Mouse (Mus musculus): ENCODE data around the gene Tmem143. TPM values are rescaled to one million over a fixed set of nuclear protein-coding genes. Genes with fewer than 3 reads are reported as not detected.
"Not testable (repeated sequence)": the region's sequence is repeated elsewhere in the genome, so short reads cannot be mapped to it uniquely, and the experiment has no call there.

Tmem143 gene
- total RNA-seq, 2 experiments from 2014 or later: 51.3 to 66.3 TPM

- TF ChIP-seq CTCF (IDR thresholded peaks at IDR 0.05): no peak
- H3K27ac ChIP-seq: no peak overlapping the region
- intact Hi-C loops (cut with DNase I): loop anchor here (5.0 kb wide), 1 partner anchor 203 kb away; no protein-coding TSS in a partner anchor
- DNase-seq: no peak
- H3K4me3 ChIP-seq: no peak overlapping the region
Measured at GRCm38 (mm10) chr7:45939836-45940235, 43.1 kb downstream of the Tmem143 start.

- Histone ChIP-seq H3K4me3 (no peak overlapping the region), H3K27ac (no peak overlapping the region)
- intact Hi-C loops (cut with DNase I): loop anchor here (2.0 kb wide), 1 partner anchor 67 kb away; no protein-coding TSS in a partner anchor
- no peak for DNase-seq
- no peak for TF ChIP-seq CTCF (IDR thresholded peaks at IDR 0.05)
Measured at GRCm38 (mm10) chr7:45941986-45942385, 45.2 kb downstream of the Tmem143 start.

GRCm38 (mm10) chr7:45943280-45943679 lies 46.5 kb downstream of the Tmem143 start:
- not testable (repeated sequence) for H3K4me3 ChIP-seq, DNase-seq, H3K27ac ChIP-seq
- intact Hi-C loops (cut with DNase I): loop anchor here (2.0 kb wide), 1 partner anchor 66 kb away; no protein-coding TSS in a partner anchor
- TF ChIP-seq CTCF (IDR thresholded peaks at IDR 0.05): peak; percentile 59

- Histone ChIP-seq H3K27ac (no peak overlapping the region), H3K4me3 (no peak overlapping the region)
- intact Hi-C loops (cut with DNase I): no loop called here
- DNase-seq: no peak
- no peak for TF ChIP-seq CTCF (IDR thresholded peaks at IDR 0.05)
Measured at GRCm38 (mm10) chr7:45949061-45949460, 52.3 kb downstream of the Tmem143 start.

GRCm38 (mm10) chr7:45956611-45957010 lies 59.9 kb downstream of the Tmem143 start:
- DNase-seq: no peak
- no peak for TF ChIP-seq CTCF (IDR thresholded peaks at IDR 0.05)
- intact Hi-C loops (cut with DNase I): no loop called here
- Histone ChIP-seq H3K27ac (no peak overlapping the region), H3K4me3 (no peak overlapping the region)

Other genes with a start within 250 kb of the Tmem143 start
- gene Fut2, start 230.5 kb upstream of the Tmem143 start, total RNA-seq (2021): under 1 TPM; 0.14 to 0.28 TPM
- under 1 TPM; 0.20 to 0.50 TPM for gene Ntn5, start 212.9 kb upstream of the Tmem143 start, total RNA-seq (2021)
- gene Sec1, start 202.5 kb upstream of the Tmem143 start, total RNA-seq (2021): under 1 TPM in 1 of 2 experiments, not detected in 1; 0.25 TPM
- gene Car11, start 197.1 kb upstream of the Tmem143 start, total RNA-seq (2021): 10 to 100 TPM in 1 of 2 experiments, 1 to 10 TPM in 1; 7.7 to 16.4 TPM
- 100 to 1,000 TPM in 1 of 2 experiments, 1 to 10 TPM in 1; 8.8 to 105 TPM for gene Dbp, start 191.9 kb upstream of the Tmem143 start, total RNA-seq (2021)
- gene Rpl18, start 181.5 kb upstream of the Tmem143 start, total RNA-seq (2021): 100 to 1,000 TPM; 451 to 508 TPM
- gene Sphk2, start 178.9 kb upstream of the Tmem143 start, total RNA-seq (2021): 10 to 100 TPM; 14.4 to 15.8 TPM
- gene Fam83e, start 175.7 kb upstream of the Tmem143 start, total RNA-seq (2021): under 1 TPM; 0.08 to 0.31 TPM
- not detected for gene Spaca4, start 171.1 kb upstream of the Tmem143 start, total RNA-seq (2021)
- under 1 TPM in 1 of 2 experiments, not detected in 1; 0.06 TPM for gene Lmtk3, start 113.2 kb upstream of the Tmem143 start, total RNA-seq (2021)
- gene Sult2b1, start 112.3 kb upstream of the Tmem143 start, total RNA-seq (2021): not detected
- 10 to 100 TPM; 29.6 to 33.2 TPM for gene Cyth2, start 82.4 kb upstream of the Tmem143 start, total RNA-seq (2021)
- gene Kcnj14, start 72.2 kb upstream of the Tmem143 start, total RNA-seq (2021): under 1 TPM in 1 of 2 experiments, not detected in 1; 0.20 TPM
- gene Grwd1, start 66.0 kb upstream of the Tmem143 start, total RNA-seq (2021): 10 to 100 TPM; 14.6 to 16.0 TPM
- gene Kdelr1, start 24.2 kb upstream of the Tmem143 start, total RNA-seq (2021): 10 to 100 TPM; 63.2 to 65.6 TPM
- under 1 TPM; 0.13 to 0.14 TPM for gene Grin2d, start 18.6 kb upstream of the Tmem143 start, total RNA-seq (2021)
- gene Syngr4, start 227 bp upstream of the Tmem143 start, total RNA-seq (2021): not detected
- gene Emp3, start 24.5 kb downstream of the Tmem143 start, total RNA-seq (2021): 10 to 100 TPM in 1 of 2 experiments, 1 to 10 TPM in 1; 7.7 to 18.2 TPM
- under 1 TPM; 0.28 to 0.45 TPM for gene Ccdc114, start 27.1 kb downstream of the Tmem143 start, total RNA-seq (2021)
- gene Abcc6, start 133.4 kb downstream of the Tmem143 start, total RNA-seq (2021): under 1 TPM in 1 of 2 experiments, not detected in 1; 0.20 TPM
- gene Nomo1, start 136.8 kb downstream of the Tmem143 start, total RNA-seq (2021): 10 to 100 TPM; 74.9 to 78.9 TPM
- 100 to 1,000 TPM; 109 to 121 TPM for gene Kcnj11, start 203.8 kb downstream of the Tmem143 start, total RNA-seq (2021)